Mouse (Mus musculus): ENCODE measurements at regions not wholly inside any gene's neighbourhood (a gene's known extent, or its start where the extent isn't known, plus 50 kb on each side); places are given as distances from the start of the nearest gene placed in this dataset.

DNA sequence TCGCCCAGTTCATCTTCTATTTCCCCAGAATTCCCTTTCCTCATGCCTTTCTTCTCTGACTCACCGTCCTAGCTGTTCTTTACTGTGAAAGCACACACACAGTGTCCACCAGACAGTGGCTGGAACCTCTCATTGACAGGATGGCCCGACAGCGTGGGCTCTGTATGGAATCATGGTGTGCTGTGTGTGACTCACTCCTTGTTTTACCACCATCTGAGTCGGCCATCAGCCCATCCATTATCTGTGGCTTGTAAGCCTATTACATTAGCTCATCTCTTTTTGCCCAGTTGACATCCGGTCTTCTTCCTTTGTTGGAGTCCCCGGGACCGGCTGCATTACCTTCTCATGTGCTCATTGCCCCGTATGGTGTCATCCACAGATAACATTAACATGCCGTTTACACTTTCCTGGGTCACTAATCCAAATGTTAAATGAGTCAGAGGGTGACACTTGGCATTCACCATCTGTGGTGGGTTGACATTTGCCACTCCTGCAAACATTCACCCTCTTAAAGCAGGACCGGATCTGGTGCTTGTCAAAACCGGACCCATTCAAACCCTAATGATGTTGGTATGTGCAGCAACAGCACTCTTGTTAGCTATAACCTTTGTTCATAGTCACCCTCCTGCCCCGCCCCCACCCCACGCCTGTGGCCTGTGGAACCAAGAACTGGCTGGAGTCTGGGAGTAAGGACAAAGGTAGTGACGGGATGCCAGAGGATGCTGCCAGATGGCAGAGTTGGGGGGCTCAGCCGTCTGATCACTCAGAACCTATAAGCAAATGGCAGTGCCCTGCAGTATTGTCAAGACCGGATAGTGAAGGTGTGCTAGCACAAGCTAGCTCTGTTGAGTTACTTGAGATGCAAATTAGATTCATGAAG, 113.7 kb upstream of the Gm10131 start:
- TF ChIP-seq CTCF (IDR thresholded peaks at IDR 0.05; ENCODE audit: control insufficient read depth, insufficient read depth, insufficient read length) (no peak), MAX (IDR thresholded peaks at IDR 0.05) (peak; percentile 93)

Measured in C2C12 (cell line).